Mouse (Mus musculus): ENCODE data around the gene Itga6.
"Not testable (repeated sequence)": the region's sequence is repeated elsewhere in the genome, so short reads cannot be mapped to it uniquely, and the experiment has no call there.

Gene Itga6

GRCm38 (mm10) chr2:71898335-71898856, 153.0 kb downstream of the Itga6 start:
- peak; percentile 73 for DNase-seq

GRCm38 (mm10) chr2:71899886-71900285, 154.5 kb downstream of the Itga6 start:
- DNase-seq, result no peak

DNA sequence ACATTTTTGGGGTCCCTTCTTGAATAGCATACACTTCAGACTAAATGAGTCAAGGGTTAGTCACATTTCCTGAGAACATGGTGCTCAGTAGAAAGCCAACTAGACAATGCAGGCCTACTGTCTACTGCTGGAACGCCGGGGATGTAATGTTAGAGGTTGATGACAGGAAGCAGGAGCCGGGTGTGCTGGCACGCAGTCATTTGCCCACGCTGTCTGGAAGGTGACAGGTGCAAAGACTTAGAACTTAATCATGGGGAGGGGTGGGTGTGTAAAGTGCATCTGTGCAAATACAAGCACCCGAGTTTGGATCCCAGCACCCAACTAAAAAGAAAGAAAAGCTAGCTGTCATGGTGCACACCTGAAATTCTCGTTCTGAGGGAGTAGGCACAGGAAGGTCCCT, 159.7 kb downstream of the Itga6 start:
- DNase-seq, result no peak

DNA sequence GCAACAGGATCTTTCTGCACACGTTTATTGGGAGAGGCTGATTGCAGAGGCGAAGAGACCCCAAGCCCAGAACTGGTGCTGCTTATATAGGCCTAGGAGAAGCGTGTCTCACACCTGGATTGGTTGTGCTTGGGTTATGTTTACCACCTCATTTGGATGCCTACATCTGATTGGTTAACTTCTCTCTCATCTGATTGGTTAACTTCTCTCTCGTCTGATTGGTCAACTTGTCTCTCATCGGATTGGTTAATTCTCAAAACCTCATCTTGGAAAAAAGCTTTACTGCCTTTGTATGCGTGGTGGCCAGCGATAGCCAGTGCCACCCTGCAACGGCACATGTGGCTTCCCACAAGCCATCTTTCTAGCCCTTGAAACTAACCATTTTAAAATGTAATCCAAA, 160.9 kb downstream of the Itga6 start:
- not testable (repeated sequence) for DNase-seq
